Mouse (Mus musculus) hindbrain, embryonic 14.5 days (tissue): Measurements from ENCODE around the gene Esrrg. TPM values are rescaled to one million over a fixed set of nuclear protein-coding genes. Genes with fewer than 3 reads are reported as not detected.

Source experiments
- ATAC-seq: fragments of 200-750 bp; cut with Nextera tagmentation; 2 replicates; pipeline ENCODE4 v1.8.0; 2017; ENCODE audit warnings: moderate number of reproducible peaks, mild to moderate bottlenecking, moderate TSS enrichment, moderate library complexity; ENCODE audit not compliant: low FRiP score
- DNase-seq: peaks from one replicate; pipeline ENCODE4 v3.0.0-alpha.2; 2015; ENCODE audit warnings: low spot score
- H3K27ac ChIP-seq: fragments of 300-500 bp; sonication (generic); 2 replicates; pipeline ENCODE4 v1.5.1; 2014; ENCODE audit warnings: mild to moderate bottlenecking, moderate library complexity
- H3K27me3 ChIP-seq: fragments of 300-500 bp; sonication (generic); 2 replicates; pipeline ENCODE4 v1.6.1; 2014; ENCODE audit warnings: mild to moderate bottlenecking, low read length, mixed read lengths; ENCODE audit not compliant: control insufficient read depth, insufficient read depth
- H3K36me3 ChIP-seq: fragments of 300-500 bp; sonication (generic); replicated peaks from 2 replicates; pipeline ENCODE4 v1.6.1; 2014; ENCODE audit not compliant: control insufficient read depth, insufficient read depth
- H3K4me1 ChIP-seq: fragments of 300-500 bp; sonication (generic); replicated peaks from 2 replicates; pipeline ENCODE4 v1.6.1; 2014; ENCODE audit warnings: antibody characterized with exemption, low read length, mixed read lengths; ENCODE audit not compliant: control insufficient read depth, insufficient read depth
- H3K4me2 ChIP-seq: fragments of 300-500 bp; sonication (generic); replicated peaks from 2 replicates; pipeline ENCODE4 v1.6.1; 2014; ENCODE audit warnings: mild to moderate bottlenecking, moderate library complexity
- H3K4me3 ChIP-seq: fragments of 300-500 bp; sonication (generic); replicated peaks from 2 replicates; pipeline ENCODE4 v1.5.1; 2014; ENCODE audit warnings: mild to moderate bottlenecking, low read length
- H3K9ac ChIP-seq: fragments of 300-500 bp; sonication (generic); 2 replicates; pipeline ENCODE4 v1.6.1; 2014
- H3K9me3 ChIP-seq: fragments of 300-500 bp; sonication (generic); 2 replicates; pipeline ENCODE4 v1.6.1; 2016; ENCODE audit warnings: low read length; ENCODE audit not compliant: control insufficient read depth
- WGBS: fragments of 180-500 bp; shearing (Covaris S2); extraction: QIAGEN DNeasy Blood & Tissue Kit; methylation state at CpG from one replicate; pipeline ENCODE4 v1.1.7; 2014; 5-methylcytosine and 5-hydroxymethylcytosine counted together
- polyA plus RNA-seq: library from polyadenylated mRNA; unstranded; fragments of >200 nt; fragmentation: Nextera tagmentation; extraction: Ambion mirVana; gene quantifications from 2 replicates; pipeline ENCODE4 v1.2.1, GENCODE M21; 2014

Gene Esrrg
- polyA plus RNA-seq, 1 experiment from 2014 or later, result 46.8 TPM

- H3K36me3 ChIP-seq, result no peaks in the 10 kb centered on the region
- 90% methylated on average over 10 of the region's 10 CpGs for WGBS
- DNase-seq (no peak), ATAC-seq (no peak)
- no peaks in the 10 kb centered on the region for H3K9me3 ChIP-seq
- H3K27me3 ChIP-seq, result no peaks in the 10 kb centered on the region
- H3K9ac ChIP-seq, result no peak overlapping the region
- H3K4me2 ChIP-seq, result no peak overlapping the region
- H3K27ac ChIP-seq, result no peak overlapping the region
- no peaks in the 10 kb centered on the region; the same call in 1 of the 2 replicates for H3K4me1 ChIP-seq
- no peak overlapping the region for H3K4me3 ChIP-seq
Measured at GRCm38 (mm10) chr1:188241766-188242165, 633.2 kb downstream of the Esrrg start.

GRCm38 (mm10) chr1:188257500-188257899 is 648.9 kb downstream of the Esrrg start:
- DNase-seq (no peak), ATAC-seq (no peak)
- Histone ChIP-seq H3K4me1 (no peaks in the 10 kb centered on the region), H3K36me3 (no peaks in the 10 kb centered on the region), H3K4me3 (no peak overlapping the region), H3K27me3 (no peaks in the 10 kb centered on the region), H3K9me3 (no peaks in the 10 kb centered on the region), H3K27ac (no peak overlapping the region), H3K4me2 (no peak overlapping the region), H3K9ac (no peak overlapping the region)
- 87% methylated on average over 7 of the region's 7 CpGs for WGBS

- Histone ChIP-seq H3K27me3 (no peaks in the 10 kb centered on the region), H3K9ac (no peak overlapping the region), H3K4me2 (no peak overlapping the region), H3K27ac (no peak overlapping the region), H3K4me3 (no peak overlapping the region), H3K4me1 (no peaks in the 10 kb centered on the region), H3K36me3 (no peaks in the 10 kb centered on the region), H3K9me3 (no peaks in the 10 kb centered on the region)
- DNase-seq (no peak), ATAC-seq (no peak)
- WGBS, result 42% methylated on average over 6 of the region's 6 CpGs
Measured at GRCm38 (mm10) chr1:188260259-188261107, 651.9 kb downstream of the Esrrg start.

- WGBS, result 39% methylated on average over 10 of the region's 10 CpGs
- no peak within 1 kb of the TSS for H3K4me2 ChIP-seq
- no peaks in the 10 kb centered on the region for H3K27me3 ChIP-seq
- H3K27ac ChIP-seq, result no peak within 1 kb of the TSS
- H3K9me3 ChIP-seq, result no peaks in the 10 kb centered on the region
- H3K4me1 ChIP-seq, result no peaks in the 10 kb centered on the region
- no peak within 1 kb of the TSS for H3K4me3 ChIP-seq
- DNase-seq (no peak), ATAC-seq (no peak)
- no peak within 1 kb of the TSS for H3K9ac ChIP-seq
- H3K36me3 ChIP-seq, result no peaks in the 10 kb centered on the region
Measured at GRCm38 (mm10) chr1:188261903-188262682, 653.5 kb downstream of the Esrrg start, which contains the start of gene Ush2a. Ush2a (plus strand) TSS chr1:188262023.
